Mouse (Mus musculus) kidney, adult 18-20 months (tissue): ENCODE data around the gene Zar1l.
"Not testable (repeated sequence)": the region's sequence is repeated elsewhere in the genome, so short reads cannot be mapped to it uniquely, and the experiment has no call there.

Experiments
- DNase-seq: peaks from one replicate; pipeline ENCODE4 v3.0.0; 2021

The Zar1l gene

DNA sequence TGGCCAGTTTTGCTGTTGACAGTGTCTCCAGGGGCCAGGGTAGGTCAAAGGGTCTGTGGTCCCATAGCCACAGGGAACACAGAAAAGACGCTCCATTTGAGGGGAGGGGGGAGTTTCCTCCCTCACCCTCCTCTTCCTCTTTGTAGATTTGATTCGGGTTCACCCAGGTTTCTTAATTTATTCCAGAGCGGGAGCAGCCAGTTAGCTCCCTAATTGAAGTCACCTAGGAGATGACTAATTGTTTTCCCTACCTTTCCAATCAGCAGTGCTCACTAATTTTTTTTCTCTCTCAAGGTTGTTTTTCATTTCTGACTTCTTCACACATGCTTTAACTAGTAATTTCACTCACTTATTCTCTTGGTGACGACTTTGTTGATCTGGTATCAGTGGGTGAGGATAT is at the start of gene Zar1l:
TSS of gene Zar1l (minus strand) at position 101 of the 400 bp plus-strand sequence.
- DNase-seq: no peak

DNA sequence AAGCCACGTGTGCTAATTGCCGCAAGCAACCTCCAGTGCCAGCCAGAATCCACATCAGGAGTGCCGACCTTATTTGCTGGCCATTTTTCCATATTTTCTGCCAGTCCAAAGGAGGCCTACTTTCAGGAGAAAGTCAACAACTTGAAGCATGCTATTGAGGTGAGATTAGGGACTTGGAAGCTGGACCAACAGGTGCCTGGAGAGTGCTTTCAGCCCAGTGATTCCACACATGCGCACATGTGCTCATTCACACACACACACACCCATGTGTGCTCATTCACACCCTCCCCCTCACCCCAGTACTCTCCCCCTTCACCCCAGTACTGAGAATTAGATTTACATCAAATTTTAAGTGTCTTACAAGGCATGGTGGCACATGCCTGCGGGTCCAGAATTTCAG is 49.0 kb upstream of the Zar1l start:
- no peak for DNase-seq

DNA sequence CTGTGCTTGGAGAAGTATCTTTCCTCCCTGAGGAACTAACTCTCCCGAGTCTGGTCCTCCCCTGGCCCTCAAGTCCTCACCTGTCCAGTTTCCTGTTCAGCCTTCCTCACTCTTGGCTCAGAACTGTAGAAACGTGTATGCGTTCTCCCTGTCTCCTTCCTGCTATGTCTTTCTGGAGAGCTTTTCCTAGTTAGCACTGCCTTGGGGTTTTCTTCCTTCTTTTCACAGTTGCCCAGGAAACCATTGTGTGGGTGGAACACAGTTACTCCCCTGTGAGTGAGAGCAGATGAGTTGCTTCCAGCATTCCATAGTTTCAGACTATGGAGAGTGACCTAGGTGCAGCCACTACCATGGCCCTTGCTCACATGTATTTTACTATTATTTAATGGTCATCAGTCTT is 48.3 kb upstream of the Zar1l start:
- DNase-seq: no peak

DNA sequence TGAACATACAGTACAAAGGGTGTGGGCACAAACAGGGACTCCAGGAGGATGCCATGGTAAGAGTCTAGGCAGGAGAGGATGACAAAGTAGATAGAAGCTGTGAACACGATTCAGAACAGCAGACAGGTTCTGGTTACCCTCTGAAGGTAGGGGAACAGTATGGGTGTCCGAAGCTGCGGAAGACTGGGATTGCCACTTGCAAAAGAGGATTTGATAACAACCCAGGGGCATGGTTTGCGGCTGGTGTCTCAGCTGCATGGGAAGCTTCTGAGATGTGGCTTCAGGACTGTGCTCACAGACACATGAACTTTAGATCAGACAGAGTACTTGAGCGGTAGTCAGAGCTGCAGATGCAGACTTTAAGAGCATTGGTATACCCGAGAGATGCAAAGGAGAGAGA is 46.5 kb upstream of the Zar1l start:
- DNase-seq: no peak

DNA sequence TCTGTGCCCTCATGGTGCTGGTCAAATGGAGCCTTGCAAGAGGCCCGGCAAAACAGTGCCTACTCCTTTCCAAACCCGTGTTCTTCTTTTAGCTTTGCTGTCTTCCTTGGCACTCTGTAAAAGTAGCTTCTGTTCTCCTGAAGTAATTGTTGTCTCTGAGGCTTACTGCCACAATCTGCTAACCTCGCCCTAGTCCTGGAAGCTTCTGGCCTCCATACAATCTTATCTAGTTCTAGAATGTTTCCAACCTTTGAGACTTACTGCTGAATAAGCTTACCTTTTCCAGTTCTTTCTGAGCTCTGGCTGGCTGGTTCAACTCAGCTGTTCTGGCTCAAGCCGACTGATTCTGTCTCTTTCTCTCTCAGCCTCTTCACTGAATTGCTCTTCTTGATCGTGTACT is 43.8 kb upstream of the Zar1l start:
- no peak for DNase-seq

DNA sequence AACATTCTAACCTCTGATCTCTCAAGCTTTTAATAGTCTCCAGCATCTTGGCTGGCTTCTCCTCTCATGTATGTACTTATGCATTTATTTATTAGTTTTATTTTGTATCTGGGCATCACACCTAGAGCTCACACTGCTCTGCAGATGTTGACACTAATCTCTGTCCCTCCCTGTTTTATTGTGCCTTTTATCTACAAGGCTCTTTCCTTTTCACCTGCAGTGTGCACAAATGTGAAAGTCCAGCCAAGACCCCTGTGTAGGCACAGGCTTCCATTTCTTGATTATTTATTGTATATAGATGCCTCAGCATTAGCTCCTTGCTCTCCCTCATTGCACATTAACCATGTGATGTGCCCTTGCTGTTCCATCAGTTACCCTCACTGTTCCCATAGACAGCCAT is 43.4 kb upstream of the Zar1l start:
- DNase-seq: no peak

DNA sequence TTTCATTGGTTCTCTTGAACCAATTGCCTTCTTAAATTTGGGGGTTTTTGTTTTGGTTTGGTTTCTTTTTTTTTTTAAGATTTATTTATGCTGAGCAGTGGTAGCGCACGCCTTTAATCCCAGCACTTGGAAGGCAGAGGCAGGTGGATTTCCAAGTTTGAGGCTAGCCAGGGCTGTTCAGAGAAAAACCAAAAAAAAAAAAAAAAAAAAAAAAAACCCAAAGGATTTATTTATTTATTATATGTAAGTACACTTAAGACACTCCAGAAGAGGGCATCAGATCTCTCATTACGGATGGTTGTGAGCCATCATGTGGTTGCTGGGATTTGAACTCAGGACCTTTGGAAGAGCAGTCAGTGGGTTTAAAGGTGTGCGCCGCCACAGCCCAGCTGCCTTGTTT is 42.9 kb upstream of the Zar1l start:
- DNase-seq: no peak

DNA sequence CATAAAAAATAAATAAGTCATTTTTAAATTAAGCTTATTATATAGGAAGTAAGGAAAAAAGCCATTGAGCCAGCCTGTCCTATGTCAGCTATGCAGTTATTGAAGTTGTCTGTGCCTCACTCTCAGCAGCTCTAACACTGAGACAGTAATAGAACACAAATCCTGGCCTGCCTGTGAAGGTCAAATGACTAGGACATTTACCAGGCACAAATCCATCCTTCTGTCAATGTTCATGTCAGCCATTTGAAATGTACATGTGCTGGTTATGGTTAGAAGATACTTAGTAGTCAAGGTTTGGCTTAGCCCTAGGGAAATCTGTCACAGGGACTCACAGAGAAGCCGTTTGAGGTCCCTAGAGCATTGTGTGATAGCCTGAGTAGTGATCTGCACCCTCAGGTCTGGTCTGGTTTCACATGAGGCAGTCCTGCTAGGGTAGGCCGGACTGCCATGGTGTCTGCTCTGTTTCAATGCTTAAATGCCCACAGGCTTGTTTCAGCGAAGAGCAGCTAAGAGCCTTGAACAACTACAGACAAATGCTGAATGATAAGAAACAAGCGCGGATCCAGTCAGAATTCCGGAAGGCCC is 41.6 kb upstream of the Zar1l start:
- no peak for DNase-seq

DNA sequence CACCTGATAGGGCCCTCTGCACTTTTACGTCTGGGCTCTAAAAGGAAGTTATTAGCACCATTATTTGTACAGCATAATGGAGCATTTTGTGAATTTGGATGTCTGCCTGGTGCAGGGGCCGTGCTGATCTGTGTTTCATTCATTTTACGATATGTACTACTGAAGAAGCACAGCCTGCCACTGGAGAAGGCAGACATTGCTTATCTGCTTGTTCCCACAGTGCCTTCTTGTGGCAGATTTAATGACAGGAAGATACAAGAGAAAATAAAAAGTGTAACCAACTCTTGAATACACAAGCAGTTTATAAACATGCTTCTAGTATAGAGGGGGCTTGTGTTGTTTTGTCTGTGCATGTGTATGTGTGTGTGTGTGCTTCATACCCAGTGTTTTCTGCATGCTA is 33.7 kb upstream of the Zar1l start:
- no peak for DNase-seq

DNA sequence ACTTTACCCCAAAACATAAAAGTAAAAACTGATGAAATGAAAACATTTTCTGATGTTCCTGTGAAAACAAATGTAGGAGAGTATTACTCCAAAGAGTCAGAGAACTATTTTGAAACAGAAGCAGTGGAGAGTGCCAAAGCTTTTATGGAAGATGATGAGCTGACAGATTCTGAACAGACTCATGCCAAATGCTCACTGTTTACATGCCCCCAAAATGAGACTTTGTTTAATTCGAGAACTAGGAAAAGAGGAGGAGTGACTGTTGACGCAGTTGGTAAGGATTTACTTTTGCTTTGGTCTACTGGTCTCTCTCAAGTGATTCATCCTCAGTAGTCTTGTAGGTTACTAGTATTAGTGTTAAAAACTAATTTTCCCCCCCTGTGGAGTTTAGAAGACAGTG is 25.2 kb upstream of the Zar1l start:
- DNase-seq: no peak

DNA sequence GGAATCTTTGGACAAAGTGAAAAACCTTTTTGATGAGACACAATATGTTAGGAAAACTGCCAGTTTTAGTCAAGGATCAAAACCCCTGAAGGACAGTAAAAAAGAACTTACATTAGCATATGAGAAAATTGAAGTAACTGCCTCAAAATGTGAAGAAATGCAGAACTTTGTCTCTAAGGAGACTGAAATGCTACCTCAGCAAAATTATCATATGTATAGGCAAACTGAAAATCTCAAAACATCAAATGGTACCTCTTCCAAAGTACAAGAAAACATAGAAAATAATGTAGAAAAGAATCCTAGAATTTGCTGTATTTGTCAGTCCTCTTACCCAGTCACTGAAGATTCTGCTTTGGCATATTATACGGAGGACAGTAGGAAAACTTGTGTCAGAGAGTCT is 23.3 kb upstream of the Zar1l start:
- DNase-seq: no peak

DNA sequence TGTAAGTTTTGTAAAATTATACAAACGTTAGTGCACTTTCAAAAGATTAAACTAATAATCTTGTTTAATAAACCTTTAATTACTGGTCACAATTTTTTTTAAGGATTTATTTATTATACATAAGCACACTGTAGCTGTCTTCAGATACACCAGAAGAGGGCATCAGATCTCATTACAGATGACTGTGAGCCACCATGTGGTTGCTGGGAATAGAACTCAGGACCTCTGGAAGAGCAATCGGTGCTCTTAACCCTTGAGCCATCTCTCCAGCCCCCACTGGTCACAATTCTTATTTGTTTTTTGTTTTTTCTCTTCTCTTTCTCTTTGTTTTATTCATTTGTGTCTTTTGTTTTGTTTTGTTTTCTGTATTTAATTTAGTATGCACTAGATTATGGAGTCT is 7.3 kb upstream of the Zar1l start:
- DNase-seq: no peak

DNA sequence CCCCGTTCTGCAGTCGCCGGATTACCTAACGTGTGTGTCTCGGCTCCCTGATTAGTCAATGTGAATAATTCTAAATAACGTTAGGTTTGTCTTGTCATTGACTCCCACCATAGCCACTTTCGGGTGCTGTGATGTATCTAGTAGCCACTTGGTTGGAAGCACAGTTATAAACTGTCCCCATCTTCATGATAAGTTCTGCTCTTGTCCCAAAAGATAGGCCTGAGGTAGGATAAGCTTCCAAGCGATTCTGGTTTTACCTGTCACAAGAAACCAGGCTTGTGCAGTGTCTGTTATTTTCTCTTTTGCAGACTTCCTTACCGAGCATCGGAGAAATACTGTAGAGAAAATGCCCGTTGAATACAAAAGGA is 4.9 kb upstream of the Zar1l start:
- DNase-seq: no peak

DNA sequence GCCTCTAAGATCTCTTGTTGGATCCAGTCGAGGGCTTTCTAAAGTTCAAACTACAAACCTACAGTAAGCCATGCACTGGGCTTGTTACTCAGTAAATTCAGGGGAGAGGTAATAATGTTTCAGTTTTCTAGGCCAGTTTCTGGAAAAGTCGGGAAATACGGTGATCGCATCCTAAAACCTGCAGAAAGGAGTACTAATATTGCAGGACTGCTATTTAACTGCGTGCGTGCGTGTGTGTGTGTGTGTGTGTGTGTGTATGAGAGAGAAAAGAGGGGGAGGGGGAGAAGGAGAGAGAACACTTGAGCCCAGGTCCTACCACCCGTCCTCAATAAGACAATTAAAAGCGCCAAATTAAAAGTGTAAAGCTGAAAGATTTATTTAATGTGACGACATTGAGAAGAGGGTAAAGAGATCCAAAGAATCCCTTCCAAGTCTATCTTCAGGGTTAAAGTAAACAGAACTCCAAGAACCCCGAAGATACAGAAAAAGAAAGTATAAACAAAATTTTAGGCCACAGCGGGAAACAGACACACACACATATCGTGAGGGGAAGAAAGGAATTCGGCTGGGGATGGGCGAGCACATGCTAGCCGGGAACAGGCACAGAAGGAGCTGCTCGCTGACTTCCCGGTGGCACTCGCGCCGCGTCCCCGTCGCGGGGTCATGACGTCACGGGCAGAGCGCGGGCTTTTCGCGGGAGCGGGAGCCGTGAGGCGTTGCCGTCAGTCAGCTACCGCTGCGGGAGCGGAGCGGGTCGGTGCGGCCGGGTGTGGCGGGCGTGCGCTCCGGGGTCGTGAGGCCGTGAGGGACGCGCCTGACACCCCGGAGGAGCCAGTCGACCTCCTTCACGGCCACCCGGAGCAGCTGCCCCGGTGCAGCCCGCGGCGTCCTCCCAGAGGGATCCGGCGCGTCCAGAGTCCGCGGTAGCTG is 4.2 kb upstream of the Zar1l start, which contains the start of gene Brca2:
TSS of gene Brca2 (plus strand) at position 694 of the 930 bp plus-strand sequence.
- DNase-seq: peak; percentile 91

DNA sequence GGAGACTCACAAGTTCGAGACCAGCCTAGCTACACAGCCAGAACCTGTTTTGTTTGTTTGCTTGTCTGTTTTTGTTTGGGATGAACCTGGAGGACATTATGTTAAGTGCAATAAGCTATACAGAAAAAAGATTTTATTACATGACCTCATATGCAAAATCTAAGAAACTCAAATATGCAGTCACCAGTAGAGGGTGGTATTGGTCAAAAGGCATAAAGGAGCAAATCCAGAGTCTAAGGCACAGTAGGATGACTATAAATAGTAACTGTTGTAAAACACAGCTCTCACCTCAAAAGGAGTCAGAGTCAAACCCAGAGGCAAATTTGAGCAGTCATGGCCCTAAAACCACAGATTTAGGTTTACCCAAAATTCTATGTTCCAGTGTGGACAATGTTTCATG is 1.6 kb upstream of the Zar1l start:
- DNase-seq: no peak

DNA sequence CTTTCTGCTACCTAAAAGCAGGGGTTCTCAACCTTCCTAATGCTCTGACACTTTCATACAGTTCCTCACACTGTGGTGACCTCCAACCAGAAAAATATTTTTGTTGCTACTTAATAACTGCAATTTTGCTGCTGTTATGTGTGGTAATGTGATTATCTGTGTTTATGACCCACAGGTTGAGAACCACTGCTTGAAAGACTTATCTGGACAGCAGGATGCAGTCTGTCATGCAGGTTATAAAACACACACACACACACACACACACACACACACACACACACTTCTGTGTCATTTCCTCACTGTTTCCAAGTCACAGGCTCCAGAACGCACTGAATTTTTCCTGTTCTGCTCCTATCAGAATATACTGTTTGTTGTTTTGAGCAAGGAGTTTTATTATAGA is 3.9 kb downstream of the Zar1l start:
- no peak for DNase-seq

DNA sequence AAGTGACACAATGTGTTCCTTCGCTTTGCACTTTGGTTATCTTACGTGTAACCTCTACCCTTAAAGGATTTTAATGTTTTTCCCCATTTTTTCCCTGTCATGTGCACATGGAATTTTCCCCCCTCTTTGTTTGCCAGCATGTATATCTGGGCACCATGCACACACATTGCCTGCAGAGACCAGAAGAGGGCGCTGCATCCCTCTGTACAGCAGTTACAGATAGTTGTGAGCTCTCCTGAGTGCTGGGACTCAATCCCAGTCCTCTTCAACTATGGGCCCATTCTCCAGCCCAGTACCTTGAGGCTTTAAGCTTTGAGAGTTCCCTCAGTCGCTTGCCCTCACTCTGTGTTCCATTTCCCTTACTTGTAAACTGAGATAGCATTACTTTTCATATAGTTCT is 4.7 kb downstream of the Zar1l start:
- DNase-seq: no peak

DNA sequence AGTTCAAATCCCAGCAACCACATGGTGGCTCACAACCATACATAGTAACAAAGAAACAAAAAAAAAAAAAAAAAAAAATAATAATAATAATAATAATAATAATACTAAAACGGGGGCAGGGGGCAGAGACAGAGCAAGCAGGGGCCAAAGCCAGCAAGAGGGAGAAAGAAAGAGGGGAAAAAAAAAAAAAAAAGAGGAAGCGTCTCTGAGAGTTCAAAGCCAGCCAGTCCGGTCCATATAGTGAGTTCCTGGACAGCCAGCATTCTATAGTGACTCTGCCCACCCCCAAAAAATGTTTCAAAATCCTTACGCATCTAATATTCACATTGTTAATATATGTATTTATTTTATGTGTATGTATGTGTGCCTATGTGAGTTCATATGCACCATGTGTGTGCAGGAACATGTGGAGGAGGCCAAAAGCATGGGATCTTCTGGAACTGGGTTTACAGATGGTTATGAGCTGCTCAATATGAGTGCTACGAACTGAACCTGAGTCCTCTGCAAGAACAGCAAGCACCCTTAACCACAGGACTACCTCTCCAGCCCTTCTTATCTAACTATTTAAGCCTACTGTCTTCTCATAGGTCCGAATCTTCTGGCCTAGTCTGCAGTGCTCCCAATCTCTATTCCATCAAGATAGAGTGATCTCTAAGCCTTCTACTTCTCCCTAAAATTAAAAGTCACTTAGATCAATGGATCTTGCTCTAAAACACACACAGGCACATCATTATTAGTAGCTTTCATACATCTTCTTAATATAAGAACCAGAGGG is 7.3 kb downstream of the Zar1l start:
- DNase-seq: no peak

DNA sequence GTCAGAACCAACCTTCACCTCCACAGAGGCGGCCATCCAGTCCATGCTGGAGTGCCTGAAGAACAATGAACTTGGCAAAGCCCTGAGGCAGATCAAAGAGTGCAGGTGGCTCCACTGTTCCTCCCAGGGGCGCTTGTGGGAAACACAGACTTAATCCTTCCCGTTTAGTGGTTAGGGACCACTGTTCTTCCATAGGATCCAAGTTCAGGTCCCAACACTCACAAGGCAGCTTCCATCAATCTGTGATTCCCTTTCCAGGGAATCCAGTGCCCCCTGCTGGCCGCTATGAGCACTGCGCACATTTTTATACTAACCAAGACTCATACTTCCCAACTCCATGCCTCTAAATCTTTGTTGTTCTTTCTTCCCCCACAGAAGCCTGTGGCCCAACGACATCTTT is 22.2 kb downstream of the Zar1l start:
- peak; percentile 46 for DNase-seq

DNA sequence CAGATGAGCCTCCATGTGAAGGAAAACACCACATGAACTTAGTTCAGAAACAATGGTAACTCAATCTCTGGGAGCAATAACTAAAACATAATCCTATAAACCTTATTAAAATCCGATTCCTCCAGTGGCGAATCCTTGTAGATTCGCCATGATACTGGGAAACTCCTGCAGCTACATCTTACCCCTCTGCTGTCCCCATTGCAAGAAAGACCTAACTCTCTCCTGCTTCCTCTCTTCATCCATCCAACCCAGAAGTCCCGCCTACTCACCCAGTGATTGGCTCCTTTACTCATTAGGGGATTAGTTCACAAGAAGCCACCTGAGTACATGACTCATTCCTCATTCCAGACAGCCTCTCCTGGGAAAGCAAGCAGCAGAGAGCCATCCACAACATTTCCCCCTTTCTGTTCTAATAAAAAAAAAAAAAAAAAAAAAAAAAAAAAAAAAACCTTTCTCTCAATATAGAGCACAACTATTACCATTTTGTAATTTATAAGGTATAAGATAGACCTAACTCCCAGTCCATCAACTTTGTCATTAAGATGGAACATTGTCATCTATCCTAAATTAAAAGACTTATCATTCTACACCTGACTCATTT is 26.3 kb downstream of the Zar1l start:
- not testable (repeated sequence) for DNase-seq

DNA sequence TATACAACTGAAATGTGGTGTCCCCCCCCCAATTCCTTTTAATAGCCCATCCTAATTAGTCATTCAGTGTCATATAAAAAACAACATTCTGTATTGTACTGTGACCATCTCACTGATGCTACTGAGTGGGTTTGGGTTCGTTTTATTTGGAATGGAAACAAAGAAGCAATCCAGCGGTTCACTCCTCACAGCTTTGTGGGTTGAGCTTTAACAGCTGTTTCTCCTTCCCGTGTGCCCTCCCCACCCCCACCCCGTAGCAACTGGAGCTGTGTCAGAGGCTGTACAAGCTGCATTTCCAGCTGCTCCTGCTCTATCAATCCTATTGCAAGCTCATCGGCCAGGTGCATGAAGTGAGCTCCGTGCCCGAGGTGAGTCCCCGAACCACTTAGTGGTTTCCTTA is 27.1 kb downstream of the Zar1l start:
- no peak for DNase-seq

DNA sequence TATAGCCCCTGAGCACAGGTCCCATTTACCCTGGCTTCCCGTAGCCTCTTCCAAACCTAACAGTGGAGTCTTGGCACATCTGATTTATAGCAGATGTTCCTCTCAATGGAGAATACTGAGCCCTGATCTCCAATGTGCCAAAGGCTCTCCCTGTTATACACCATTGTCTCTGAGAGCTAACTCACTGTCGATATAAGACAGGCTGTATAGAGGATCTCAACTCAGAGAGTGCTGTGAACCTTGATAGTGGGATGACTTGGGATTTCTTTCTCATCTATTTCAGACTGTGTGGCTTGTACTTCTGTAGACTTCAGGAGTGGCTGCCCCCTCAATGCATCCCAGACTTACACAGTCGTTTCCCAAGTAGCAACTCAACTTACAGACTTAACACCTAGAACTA is 27.7 kb downstream of the Zar1l start:
- no peak for DNase-seq

DNA sequence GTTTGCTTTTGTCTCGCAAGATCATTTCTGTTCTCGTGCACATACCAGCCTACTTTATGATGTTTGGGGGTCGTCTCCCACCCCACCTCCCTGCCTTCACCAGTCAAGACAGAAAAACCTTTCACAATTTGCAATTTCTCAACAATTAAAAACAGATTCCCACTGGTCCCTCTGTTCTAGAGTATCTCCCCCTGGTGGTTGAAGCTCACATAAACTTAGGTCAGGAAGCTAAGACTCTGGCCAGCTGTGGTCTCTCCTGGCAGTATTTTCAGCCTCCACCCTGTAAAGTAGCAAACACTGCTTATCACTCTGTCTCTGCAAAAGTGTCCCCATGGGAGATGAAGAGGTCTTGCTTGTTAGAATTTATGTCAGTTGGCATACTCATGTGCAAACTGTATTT is 32.8 kb downstream of the Zar1l start:
- DNase-seq: peak; percentile 12

DNA sequence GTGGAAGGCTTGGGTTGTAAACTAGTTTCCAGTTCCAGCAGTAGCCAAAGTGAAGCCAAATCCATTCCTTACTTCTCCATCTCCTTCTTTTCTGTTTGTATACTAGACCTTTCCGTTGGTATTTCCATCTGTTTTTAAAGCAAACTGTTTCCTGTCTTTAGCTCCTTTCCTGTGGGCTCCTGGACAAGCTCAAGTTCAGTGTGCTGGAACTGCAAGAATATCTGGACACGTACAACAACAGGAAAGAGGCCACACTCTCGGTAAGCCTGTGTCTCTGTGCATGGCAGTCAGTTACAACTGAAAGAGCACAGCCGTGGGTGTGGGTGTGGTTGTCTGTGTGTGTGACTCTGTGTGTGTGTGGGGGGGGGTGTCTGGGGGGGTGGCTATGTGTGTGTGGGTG is 39.4 kb downstream of the Zar1l start:
- DNase-seq: no peak
